Mouse (Mus musculus) erythroblast, adult 5-6 weeks (primary cell): Measurements from ENCODE around the gene Tsc2. TPM values are rescaled to one million over a fixed set of nuclear protein-coding genes. Genes with fewer than 3 reads are reported as not detected.

Experiments used
- ATAC-seq: replicated peaks from 2 replicates; pipeline ENCODE4 v1.8.0; 2016; ENCODE audit warnings: moderate number of reproducible peaks, mild to moderate bottlenecking, moderate TSS enrichment, inconsistent platforms; ENCODE audit not compliant: poor library complexity, low FRiP score, severe bottlenecking
- total RNA-seq, 2 experiments: library from RNA; stranded (forward) in 1 of 2; stranded (reverse) in 1 of 2; fragments of 150-400 nt in 1 of 2; fragments of 200-764, 138-1000 nt in 1 of 2; gene quantifications; 2 replicates each; pipeline versions ENCODE4 v1.2.3 to v1.2.4; 2015 to 2017; ENCODE audit warnings: low replicate concordance in 2 of 2

Tsc2 gene
- total RNA-seq, 2 experiments from 2014 or later = 9.0 to 75.9 TPM

DNA sequence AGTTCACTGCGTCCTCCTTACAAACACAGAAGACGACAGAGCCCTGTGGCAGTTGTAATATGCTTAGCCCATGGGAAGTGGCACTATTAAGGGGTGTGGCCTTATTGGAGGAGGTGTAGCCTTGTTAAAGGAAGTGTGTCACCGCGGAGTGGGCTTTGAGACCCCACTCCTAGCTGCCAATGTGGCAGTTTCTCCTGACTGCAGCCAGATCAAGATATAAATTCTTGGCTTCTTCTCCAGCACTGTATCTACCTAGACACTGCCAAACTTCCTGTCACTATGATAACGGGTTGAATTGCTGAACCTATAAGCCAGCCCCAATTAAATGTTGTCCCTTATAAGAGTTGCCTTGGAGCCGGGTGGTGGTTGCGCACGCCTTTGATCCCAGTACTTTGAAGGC lies 7.0 kb downstream of the Tsc2 start:
- no peak for ATAC-seq

DNA sequence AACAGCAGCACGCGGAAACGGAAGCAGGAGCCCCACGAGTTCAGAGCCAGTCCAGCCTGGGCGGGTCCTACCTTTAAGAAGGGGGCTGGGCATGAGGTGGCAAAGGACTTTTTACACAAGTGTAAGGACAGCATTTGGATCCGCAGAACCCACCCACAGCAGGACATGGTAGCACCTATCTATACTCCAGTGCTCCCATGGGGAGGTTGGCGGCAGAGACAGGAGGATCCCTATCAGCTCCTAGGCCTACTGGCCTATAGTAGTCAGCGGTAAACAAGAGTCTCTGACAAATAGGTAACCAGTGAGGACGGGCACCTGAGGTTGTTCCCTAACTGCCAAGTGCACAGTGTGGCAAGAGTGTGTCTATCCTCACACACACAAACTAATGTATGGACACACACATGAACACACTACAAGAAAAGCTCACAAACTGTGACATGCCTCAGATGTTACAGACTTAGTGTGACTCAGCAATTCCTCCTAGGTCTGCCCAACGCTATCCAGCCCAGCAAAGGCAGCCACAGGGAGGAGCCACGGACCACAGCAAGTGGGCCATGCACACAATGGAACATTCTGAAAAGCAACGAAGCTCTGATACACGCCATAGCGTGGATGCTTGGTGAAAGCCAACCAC lies 14.8 kb downstream of the Tsc2 start:
- ATAC-seq = peak; percentile 90

DNA sequence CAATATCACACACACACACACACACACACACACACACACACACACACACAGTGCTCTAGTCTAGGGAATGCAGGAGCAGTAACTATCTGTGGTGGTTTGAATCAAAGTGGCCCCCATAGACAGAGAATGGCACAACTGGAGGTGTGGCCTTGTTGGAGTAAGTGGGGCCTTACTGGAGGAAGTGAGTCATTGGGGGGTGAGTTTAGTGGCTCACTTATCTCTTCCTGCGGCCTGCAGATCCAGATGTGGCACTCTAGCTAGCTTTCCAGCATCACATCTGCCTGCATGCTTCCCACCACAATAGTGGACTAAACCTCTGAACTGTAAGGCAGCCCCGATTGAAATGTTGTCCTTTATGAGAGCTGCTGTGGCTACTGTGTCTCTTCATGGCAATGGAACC lies 21.7 kb downstream of the Tsc2 start:
- no peak for ATAC-seq

DNA sequence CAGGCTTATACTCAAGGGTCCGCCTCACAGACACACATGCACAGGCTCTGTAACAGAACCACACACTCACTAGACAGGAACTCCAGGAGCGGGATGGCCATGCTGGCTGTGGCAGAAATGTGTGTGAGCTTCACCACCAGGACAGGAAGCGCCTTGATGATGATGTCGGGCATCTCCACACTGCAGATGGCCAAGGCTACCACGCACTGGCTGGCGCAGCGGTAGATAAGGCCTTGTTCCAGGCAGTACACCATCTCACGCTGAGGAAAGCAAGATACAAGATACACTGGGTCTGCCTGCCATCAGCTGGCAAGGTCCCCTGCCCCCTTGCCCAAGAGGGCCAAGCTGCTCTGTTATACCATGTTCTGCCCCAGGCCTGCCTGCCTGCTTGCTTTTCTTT lies 23.6 kb downstream of the Tsc2 start:
- peak; percentile 86 for ATAC-seq

DNA sequence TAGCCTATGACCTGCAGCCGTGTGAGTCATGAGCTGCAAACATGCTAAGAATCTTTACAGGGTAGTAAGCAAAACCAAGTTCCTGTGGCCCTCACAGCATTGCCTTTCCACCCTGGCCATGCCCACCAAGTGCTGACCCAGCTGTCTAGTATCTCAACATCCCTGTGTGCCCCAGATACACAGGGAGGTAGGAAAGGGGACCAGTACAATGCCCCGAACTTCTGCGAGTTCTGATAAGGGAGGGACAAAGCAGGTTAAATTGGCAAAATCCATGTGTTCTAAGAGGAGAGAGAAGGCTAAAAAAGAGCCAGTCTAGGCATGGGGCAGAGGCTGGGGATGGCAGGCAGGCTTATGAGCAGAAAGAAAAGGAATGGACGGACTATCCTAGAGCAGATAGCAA lies 24.1 kb downstream of the Tsc2 start:
- ATAC-seq = peak; percentile 27

DNA sequence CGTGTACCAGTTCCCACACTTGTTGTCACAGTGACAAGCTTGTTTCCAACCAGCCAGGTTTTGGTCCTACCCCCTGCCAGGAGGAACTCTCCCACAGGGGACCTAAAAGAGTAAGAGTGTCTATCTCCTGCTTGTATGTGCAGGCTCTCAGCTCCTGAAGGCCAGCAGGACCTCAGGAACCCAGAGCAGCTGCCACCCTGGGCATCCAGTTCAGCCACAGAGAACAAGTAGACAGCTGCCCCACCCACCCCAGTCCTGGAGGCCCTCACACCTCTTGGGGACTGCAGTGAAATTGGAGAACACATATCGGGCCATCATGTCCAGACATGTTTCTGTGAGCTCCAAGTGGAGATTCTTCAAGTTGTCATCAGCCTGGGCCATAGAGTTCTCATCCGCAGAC lies 27.9 kb downstream of the Tsc2 start:
- ATAC-seq = no peak

DNA sequence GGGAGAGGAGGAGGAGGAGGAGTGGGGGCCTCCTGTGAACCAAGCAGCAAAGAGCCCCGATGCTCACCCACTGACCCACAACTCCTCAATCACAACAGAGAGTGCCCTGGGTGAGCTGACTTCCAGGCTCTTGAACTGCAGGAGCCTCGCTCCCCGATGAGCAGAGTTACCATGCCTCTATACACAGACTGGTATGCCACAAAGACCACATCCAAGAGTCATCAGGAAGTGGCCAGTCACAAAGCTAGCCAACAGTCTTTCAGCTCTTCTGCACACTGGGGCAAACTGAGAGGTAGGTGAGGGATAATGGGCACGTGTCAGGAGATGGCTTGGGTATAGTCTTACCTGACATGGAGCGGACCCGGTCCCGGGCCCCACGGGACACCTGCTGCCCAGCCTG lies 28.5 kb downstream of the Tsc2 start:
- ATAC-seq = no peak

DNA sequence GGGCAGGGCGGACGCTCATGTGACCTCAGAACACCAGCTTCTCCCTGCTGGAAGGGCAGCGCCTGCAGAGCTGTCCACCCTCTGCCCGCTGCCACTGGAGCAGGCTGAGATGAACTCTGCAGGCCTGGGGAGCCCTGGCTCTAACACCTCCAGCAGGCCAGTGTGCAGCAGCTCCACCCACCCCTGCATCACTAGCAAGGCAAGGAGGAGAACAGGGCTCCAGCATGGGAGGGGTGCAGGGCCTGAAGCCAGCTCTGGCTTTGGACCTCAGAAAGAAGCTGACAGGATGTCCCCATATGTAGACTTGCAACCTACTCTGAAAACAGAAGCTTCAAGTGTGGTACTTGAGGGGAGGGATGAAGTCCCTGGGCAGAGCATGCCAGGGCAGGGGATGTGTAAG lies 31.9 kb downstream of the Tsc2 start:
- no peak for ATAC-seq

DNA sequence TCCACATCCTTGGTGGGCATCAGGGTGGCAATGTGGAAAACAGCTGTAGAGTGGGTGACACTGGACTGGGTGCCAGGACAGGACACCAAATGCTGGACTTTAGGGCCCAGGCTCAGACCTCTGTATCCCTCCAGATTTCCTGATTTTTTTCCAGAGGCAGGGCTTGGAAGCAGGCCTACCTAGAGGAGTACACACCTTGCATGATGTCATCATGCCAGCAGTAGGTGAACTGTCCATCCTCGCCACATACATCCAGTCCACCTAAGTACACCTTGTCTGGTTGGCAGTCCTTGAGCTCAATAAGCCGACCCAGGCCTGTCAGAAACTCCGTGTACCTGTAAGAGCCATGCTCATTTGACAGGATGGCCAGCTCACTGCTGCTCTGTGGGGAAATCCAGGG lies 34.4 kb downstream of the Tsc2 start:
- ATAC-seq = no peak

DNA sequence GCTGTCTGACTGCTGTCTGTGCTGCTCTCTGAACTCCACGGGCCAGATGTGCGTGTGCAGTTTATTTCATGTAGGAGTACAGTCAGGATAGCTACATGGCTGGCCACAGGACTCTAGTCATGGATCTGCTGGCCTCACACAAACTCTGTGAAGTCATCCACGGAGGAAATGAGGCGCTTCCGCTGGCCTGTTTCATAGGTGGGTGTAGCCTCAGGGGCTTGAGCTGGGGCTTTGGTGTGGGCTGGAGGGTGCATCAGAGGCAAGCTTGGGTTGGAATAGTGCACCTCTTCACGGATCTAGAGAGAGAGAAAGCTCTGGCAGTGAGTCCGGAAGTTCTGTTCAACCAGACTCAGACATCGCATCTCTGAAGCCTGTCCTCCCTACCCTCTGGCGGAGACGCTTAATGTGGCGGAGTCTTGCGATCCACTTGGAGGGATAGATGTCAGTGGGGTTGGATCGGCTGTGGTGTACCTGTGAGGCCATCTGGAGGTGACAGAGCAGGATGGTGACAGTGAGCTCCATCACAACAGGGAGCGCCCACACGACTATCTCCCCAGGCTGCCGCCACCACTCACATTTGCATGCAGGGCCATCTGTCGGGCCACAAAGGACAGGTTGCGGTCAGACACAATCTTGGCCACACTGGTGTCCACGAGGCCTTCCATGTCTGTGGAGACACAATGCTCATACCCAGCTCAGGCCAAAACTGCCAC lies 35.8 kb downstream of the Tsc2 start:
- ATAC-seq = no peak

DNA sequence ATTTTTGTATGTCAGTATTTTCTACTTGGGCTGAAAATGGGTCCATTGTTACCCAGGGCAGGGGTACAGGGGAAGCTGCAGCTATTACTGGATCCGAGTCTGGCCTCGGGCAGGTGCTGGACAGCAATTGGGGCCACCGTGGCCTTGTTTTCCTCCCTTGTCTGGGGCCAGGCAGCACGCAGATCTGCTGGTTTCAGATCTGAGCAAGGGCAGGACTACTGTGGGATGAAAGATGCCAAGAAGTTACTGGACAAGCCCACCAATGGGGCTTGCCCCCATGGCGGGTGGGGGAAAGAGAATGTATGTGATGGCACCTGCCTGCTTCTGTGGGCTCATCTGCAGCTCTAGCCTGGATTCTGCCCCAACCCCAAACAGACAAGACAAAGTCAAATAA lies 36.4 kb downstream of the Tsc2 start:
- no peak for ATAC-seq

DNA sequence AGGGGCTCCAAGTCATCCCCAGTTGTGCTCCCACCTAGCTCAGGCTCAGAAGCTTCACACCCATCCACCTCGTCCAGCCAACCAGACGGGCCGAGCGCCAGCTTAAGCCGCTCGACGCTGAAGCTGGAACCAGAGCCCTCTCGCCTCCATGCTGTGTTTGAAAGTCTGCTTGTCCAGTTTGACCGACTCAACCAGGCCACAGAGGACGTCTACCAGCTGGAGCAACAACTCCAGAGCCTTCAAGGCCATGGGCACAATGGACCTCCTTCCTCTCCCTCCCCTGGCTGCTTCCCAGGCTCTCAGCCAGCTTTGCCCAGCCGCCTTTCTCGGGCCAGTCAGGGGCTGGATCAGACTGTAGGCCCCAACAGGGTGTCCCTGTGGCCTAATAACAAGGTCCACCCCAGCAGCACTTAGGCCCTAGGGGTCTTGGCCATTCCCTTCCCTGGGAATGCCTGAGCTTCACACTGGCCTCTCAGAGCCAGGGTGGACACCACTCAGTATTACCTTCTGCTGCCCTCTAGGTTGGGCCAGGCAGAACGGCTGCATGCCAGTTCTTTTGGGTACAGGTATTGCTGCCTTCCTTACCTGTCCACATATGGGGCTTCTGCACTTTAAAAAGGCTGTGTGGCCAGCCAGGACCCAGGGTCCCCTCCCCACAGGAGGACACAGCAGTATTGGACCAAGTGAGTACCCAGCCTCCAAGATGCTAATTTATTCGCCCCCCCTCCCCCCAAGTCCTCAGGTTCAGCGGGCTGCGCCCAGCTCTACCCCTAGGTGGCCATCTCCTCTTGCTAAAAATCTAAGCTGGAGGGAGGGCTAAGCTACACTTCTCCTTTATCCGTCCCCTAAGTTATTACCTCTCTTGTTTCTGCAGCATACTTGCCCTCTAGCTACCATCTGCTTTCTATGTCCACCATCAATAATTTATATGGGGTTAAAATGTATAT lies 37.0 kb downstream of the Tsc2 start:
- no peak for ATAC-seq

DNA sequence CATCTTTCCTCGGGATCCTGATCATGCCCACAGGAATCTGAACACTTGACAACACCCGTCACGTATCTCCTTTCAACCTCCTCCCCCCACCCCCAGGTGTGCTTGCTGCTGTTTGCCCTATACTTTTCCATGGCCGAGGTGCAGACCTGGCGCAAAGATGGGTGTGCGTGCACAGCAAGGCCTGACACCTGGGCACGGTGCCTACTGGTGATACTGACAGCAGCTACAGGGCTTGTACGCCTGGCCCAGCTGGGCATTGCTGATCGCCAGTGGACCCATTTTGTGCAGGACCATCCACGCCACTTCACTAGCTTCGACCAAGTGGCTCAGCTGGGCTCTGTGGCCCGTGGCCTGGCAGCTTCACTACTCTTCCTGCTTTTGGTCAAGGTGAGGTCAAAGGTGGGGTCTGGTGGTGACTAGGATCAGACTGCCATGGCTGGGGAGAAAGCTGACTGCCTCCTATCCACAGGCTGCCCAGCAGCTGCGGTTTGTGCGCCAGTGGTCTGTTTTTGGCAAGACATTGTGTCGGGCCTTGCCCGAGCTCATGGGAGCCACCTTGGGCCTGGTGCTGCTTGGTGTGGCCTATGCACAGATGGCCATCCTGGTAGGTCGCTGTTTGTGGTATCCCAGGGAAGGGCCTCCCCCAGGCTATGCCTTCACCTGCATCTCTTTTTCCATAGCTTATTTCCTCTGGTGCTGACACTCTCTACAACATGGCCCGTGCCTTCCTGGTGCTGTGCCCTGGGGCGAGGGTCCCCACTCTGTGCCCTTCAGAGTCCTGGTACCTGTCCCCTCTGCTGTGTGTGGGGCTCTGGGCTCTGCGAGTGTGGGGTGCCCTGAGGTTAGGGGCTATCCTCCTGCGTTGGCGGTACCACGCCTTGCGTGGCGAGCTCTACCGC lies 38.2 kb downstream of the Tsc2 start:
- ATAC-seq = no peak

DNA sequence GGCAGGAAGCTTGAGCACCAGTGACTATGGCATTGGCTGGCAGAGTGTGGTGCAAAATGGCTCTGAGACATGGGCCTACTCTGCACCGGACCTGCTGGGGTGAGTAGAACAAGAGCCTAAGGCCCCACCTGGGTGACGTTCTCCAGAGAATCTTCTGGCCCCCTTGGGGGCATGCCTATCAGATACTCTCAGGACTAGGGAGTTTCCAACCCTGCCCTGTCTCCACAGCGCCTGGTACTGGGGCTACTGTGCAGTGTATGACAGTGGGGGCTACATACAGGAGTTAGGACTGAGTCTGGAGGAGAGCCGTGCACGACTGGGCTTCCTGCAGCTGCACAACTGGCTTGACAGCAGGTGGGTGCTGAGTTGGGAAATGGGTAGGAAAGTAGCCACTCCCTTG lies 39.2 kb downstream of the Tsc2 start:
- no peak for ATAC-seq

DNA sequence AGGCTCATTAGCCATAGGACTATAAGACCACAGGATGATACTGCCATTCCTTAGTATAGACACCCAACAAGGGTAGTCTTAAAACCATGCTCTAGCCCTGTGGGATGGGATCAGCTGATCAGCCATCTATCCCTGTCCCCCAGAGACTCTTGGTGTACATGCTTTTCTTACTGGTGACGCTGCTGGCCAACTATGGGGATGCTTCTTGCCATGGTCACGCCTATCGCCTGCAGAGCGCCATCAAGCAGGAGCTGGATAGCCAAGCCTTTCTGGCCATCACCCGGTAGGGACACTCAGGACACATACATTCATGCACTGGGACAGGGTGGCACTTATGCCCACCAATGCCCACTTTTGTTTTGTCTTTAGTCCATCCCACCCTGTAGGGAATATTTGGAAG lies 40.7 kb downstream of the Tsc2 start:
- ATAC-seq = no peak

DNA sequence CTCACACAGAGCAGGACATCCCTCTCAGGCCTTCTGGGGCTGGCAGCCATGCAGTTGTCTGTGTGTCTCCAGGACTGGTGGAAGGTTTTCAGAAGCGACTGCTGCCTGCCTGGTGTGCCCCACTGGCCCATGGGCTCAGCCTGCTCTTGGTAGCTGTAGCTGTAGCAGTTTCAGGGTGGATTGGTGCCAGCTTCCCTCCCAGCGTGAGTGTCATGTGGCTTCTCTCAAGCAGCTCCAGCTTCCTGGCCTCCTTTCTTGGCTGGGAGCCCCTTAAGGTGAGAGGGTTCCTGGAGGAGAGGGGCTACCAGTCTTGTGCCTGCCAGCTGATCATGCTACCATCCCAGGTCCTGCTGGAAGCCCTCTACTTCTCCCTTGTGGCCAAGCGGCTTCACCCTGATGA lies 41.5 kb downstream of the Tsc2 start:
- ATAC-seq = no peak

DNA sequence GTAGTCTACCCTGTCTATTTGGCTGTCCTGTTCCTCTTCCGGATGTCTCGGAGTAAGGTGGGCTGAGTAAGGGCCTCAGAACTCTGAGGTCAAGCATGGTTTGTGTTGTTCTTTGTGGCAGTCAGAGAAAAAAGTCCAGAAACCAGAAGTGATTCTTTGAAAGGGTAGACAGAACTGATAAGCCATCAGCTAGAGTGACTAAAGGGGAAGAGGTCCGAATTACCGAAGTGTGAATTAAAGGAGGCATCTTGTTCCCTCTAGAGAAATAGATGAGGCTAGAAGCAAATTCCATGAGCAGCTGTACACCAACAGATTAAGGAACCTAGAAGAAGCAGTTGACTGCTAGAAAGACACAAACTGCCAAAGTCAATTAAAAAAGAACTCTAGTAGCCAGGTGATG lies 45.9 kb downstream of the Tsc2 start:
- ATAC-seq = no peak

DNA sequence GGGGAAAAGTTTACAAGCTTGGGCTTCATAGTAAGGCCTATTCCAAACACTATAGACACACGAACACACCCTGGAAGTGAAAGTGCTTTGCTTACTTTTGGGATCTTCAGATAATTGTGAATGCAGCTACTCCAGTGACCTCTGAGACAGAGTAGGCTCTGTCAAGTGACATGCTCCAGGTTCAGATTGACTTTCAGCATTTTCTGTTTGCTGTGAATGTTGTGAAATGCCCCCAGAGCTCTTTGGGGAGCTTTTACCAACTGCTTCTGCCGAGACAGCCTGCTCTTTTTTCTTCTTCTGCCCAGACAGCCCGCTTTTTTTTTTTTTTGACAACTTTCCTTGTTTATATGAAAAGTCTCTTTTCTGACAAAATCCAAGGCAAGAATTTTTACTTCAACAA lies 47.9 kb downstream of the Tsc2 start:
- no peak for ATAC-seq

DNA sequence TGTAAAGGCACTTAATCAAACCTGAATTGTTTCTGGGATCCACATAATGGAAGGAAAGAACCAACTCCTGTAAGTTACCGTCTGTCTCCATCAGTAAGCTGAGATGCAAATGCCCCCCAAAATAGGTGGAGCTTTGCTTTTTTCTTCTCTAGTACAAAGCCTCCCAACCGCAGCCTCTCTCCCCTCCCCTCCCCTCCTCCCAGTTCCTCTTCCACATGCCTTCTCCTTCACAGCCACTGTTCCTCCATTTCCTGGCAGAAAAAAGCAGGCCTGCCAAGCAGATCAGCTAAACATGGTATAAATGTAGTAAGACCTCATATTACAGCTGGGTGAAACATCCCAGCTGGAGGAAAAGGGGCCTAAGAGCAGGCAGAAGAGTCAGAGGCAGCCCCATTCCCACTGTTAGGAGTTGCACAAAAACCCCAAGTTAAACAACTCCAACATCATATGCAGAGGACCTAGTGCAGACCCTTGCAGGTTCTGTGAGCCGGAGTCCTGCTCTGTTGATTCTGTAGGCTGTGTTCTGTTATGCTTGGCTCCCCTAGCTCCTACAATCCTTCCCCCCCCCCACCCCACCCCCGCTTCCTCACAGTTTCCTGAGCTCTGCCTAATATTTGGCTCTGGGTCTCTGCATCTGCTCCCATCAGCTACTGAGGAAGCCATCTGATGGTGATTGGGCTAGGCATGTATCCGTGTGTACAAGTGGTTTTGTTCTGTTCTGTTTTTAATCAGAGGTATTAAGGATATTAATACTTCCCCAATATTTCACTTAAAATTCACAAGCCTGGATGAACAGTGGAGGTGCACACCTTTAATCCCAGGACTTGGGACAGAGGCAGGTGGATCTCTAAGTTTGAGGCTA lies 48.6 kb downstream of the Tsc2 start:
- no peak for ATAC-seq
